Mouse (Mus musculus): Measurements from ENCODE around the gene 4833439L19Rik.

DNA sequence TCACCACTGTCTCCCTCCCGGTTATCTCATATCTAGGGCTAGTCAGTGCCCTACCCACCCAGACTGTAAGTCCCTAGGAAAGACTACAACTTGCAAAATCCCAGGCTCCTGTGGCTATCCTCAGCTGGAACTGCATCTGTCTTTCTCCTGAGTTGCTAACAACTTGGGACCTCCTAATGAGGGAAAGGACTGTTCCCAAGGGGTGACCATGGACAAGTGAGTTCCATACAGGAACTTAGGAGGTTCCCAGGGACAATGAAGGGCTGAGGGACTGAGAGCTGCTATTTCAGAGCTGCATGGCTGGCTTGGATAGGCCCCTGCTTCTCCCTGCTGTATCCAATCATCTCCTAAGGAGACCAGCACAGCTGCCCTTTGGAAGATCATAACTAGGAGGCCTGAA is 44.1 kb upstream of the 4833439L19Rik start:
- TF ChIP-seq POLR2A (IDR thresholded peaks at IDR 0.05; ENCODE audit: borderline replicate concordance, low read depth, low read length): no peak
- TF ChIP-seq CTCF (IDR thresholded peaks at IDR 0.05; ENCODE audit: low read depth, low read length): no peak

Data from bone marrow macrophage, adult 2 months (primary cell).